Mouse (Mus musculus): ENCODE measurements around the gene Mcoln1.

The Mcoln1 gene

GRCm38 (mm10) chr8:3500235-3501090, at the start of gene Mcoln1:
Mcoln1 (plus strand) TSS chr8:3500457.
- ChIA-PET POLR2A (interaction anchor here (0.6 to 7.8 kb wide), 64 partner anchors 8 to 176 kb away, joined by 3 to 98 read pairs (median 4); partner anchors contain the start of genes Pnpla6 (in 4 of the 4), C330021F23Rik (in 3 of the 4), Camsap3 (in 3 of the 4) and Pet100 (in 2 of the 4)), CTCF (interaction anchor here in 2 of 4 experiments (1.0 to 2.0 kb wide), 3 partner anchors 15 to 171 kb away, joined by 3 to 8 read pairs (median 4); partner anchors contain the start of genes Fcor (in 1 of the 2) and Pnpla6 (in 1 of the 2))

GRCm38 (mm10) chr8:3450670-3451069, 49.6 kb upstream of the Mcoln1 start:
- ChIA-PET CTCF (interaction anchor here (0.5 to 4.7 kb wide), 31 partner anchors 8 to 226 kb away, joined by 3 to 37 read pairs (median 4); partner anchors contain the start of genes Zfp358 (in 2 of the 4), Fcor (in 1 of the 4) and Trappc5 (in 1 of the 4)), POLR2A (interaction anchor here in 3 of 4 experiments (0.9 to 3.1 kb wide), 8 partner anchors 9 to 18 kb away, joined by 3 to 16 read pairs (median 6); partner anchors contain the start of gene Pex11g (in 1 of the 3))

- ChIA-PET POLR2A (interaction anchor here (0.9 to 3.1 kb wide), 15 partner anchors 8 to 65 kb away, joined by 3 to 16 read pairs (median 4); partner anchors contain the start of genes Mcoln1 (in 1 of the 4) and Pex11g (in 1 of the 4)), CTCF (interaction anchor here in 3 of 4 experiments (0.6 to 4.7 kb wide), 15 partner anchors 9 to 220 kb away, joined by 3 to 37 read pairs (median 4); partner anchors contain the start of gene Fcor (in 1 of the 3))
These were observed 48.3 kb upstream of the Mcoln1 start for GRCm38 (mm10) chr8:3451992-3452391.

GRCm38 (mm10) chr8:3463248-3463647, 37.0 kb upstream of the Mcoln1 start:
- ChIA-PET POLR2A (interaction anchor here in 2 of 4 experiments (0.5 to 2.0 kb wide), 5 partner anchors 7 to 97 kb away, joined by 3 to 7 read pairs (median 5); no protein-coding TSS in a partner anchor), CTCF (interaction anchor here (0.5 to 6.8 kb wide), 8 partner anchors 13 to 493 kb away, joined by 3 to 43 read pairs (median 4); partner anchors contain the start of gene Fcor (in 1 of the 4))

- CTCF ChIA-PET, result interaction anchor here in 3 of 4 experiments (0.6 to 6.8 kb wide), 17 partner anchors 8 to 492 kb away, joined by 3 to 43 read pairs (median 4); partner anchors contain the start of genes Fcor (in 2 of the 3) and Trappc5 (in 2 of the 3)
- POLR2A ChIA-PET, result interaction anchor here in 3 of 4 experiments (0.6 to 2.0 kb wide), 10 partner anchors 9 to 245 kb away, joined by 3 to 10 read pairs (median 4); partner anchors contain the start of genes Mcoln1 (in 1 of the 3) and Trappc5 (in 1 of the 3)
These were observed 35.9 kb upstream of the Mcoln1 start for GRCm38 (mm10) chr8:3464309-3464708.

GRCm38 (mm10) chr8:3467006-3467885, 33.0 kb upstream of the Mcoln1 start, which contains the start of gene Pex11g:
Pex11g (minus strand) TSS chr8:3467680.
- CTCF ChIA-PET, result interaction anchor here in 3 of 4 experiments (0.6 to 6.8 kb wide), 12 partner anchors 28 to 786 kb away, joined by 3 to 43 read pairs (median 6); partner anchors contain the start of genes Fcor (in 2 of the 3), Snapc2 (in 1 of the 3) and Trappc5 (in 1 of the 3)
- POLR2A ChIA-PET, result interaction anchor here (0.6 to 2.8 kb wide), 32 partner anchors 9 to 792 kb away, joined by 3 to 17 read pairs (median 4); partner anchors contain the start of genes Ctxn1 (in 1 of the 4), Fcor (in 1 of the 4), Mcoln1 (in 1 of the 4) and Pnpla6 (in 1 of the 4)

- ChIA-PET CTCF (interaction anchor here (0.5 to 6.8 kb wide), 25 partner anchors 17 to 785 kb away, joined by 3 to 43 read pairs (median 4); partner anchors contain the start of genes Fcor (in 4 of the 4), Trappc5 (in 2 of the 4) and Snapc2 (in 1 of the 4)), POLR2A (interaction anchor here (0.6 to 2.8 kb wide), 35 partner anchors 7 to 791 kb away, joined by 3 to 17 read pairs (median 4); partner anchors contain the start of genes Trappc5 (in 3 of the 4), Fcor (in 2 of the 4), Ctxn1 (in 1 of the 4) and Mcemp1 (in 1 of the 4))
These were observed 32.2 kb upstream of the Mcoln1 start for GRCm38 (mm10) chr8:3467886-3468545.

- CTCF ChIA-PET, result interaction anchor here (0.6 to 6.8 kb wide), 19 partner anchors 18 to 208 kb away, joined by 3 to 43 read pairs (median 4); partner anchors contain the start of genes Fcor (in 4 of the 4) and Trappc5 (in 3 of the 4)
- POLR2A ChIA-PET, result interaction anchor here in 3 of 4 experiments (0.7 to 2.8 kb wide), 22 partner anchors 8 to 207 kb away, joined by 3 to 17 read pairs (median 4); partner anchors contain the start of genes Trappc5 (in 3 of the 3), Fcor (in 2 of the 3), Mcemp1 (in 1 of the 3) and Pnpla6 (in 1 of the 3)
These were observed 31.4 kb upstream of the Mcoln1 start for GRCm38 (mm10) chr8:3468838-3469237.

GRCm38 (mm10) chr8:3470562-3470961, 29.7 kb upstream of the Mcoln1 start, which contains the start of gene Tex45:
Tex45 (plus strand) TSS chr8:3470862.
- POLR2A ChIA-PET, result interaction anchor here in 1 of 4 experiments (1.0 to 1.2 kb wide), 2 partner anchors 68 to 109 kb away, joined by 3 read pairs; no protein-coding TSS in a partner anchor
- CTCF ChIA-PET, result interaction anchor here in 1 of 4 experiments (0.9 kb wide), 1 partner anchor 206 kb away, joined by 3 read pairs; the partner anchor contains the start of gene Trappc5

GRCm38 (mm10) chr8:3475715-3476429, 24.4 kb upstream of the Mcoln1 start:
- ChIA-PET POLR2A (interaction anchor here in 2 of 4 experiments (0.6 to 1.6 kb wide), 6 partner anchors 16 to 201 kb away, joined by 3 to 4 read pairs (median 3); partner anchors contain the start of genes Trappc5 (in 2 of the 2) and Camsap3 (in 1 of the 2)), CTCF (interaction anchor here in 2 of 4 experiments (0.5 to 1.3 kb wide), 6 partner anchors 9 to 737 kb away, joined by 3 to 6 read pairs (median 6); partner anchors contain the start of gene Fcor (in 1 of the 2))

- CTCF ChIA-PET, result interaction anchor here in 1 of 4 experiments (0.6 to 0.7 kb wide), 2 partner anchors 68 to 104 kb away, joined by 4 to 6 read pairs; no protein-coding TSS in a partner anchor
- POLR2A ChIA-PET, result interaction anchor here in 2 of 4 experiments (0.6 to 1.0 kb wide), 3 partner anchors 16 to 87 kb away, joined by 3 to 6 read pairs (median 3); partner anchors contain the start of genes Arhgef18 (in 1 of the 2) and Mcoln1 (in 1 of the 2)
These were observed 20.0 kb upstream of the Mcoln1 start for GRCm38 (mm10) chr8:3480221-3480785.

GRCm38 (mm10) chr8:3481605-3482004, 18.7 kb upstream of the Mcoln1 start:
- POLR2A ChIA-PET, result interaction anchor here in 2 of 4 experiments (0.7 to 3.8 kb wide), 4 partner anchors 11 to 185 kb away, joined by 3 to 14 read pairs (median 4); partner anchors contain the start of gene Zfp358 (in 1 of the 2)
- CTCF ChIA-PET, result no interaction called here

- CTCF ChIA-PET, result no interaction called here
These were observed 18.0 kb upstream of the Mcoln1 start for GRCm38 (mm10) chr8:3482240-3482740.

GRCm38 (mm10) chr8:3483546-3483945, 16.7 kb upstream of the Mcoln1 start:
- ChIA-PET POLR2A (interaction anchor here in 2 of 4 experiments (0.8 to 3.8 kb wide), 9 partner anchors 9 to 191 kb away, joined by 3 to 14 read pairs (median 4); partner anchors contain the start of genes Pex11g (in 1 of the 2) and Zfp358 (in 1 of the 2)), CTCF (interaction anchor here in 1 of 4 experiments (0.8 to 1.0 kb wide), 2 partner anchors 13 to 32 kb away, joined by 3 to 4 read pairs; partner anchors contain the start of gene Pnpla6)

More at GRCm38 (mm10) chr8:3482240-3482740, 18.0 kb upstream of the Mcoln1 start:
- POLR2A ChIA-PET, result interaction anchor here in 2 of 4 experiments (0.5 to 3.8 kb wide), 8 partner anchors 11 to 189 kb away, joined by 3 to 14 read pairs (median 4); partner anchors contain the start of genes Pex11g (in 1 of the 2) and Zfp358 (in 1 of the 2)
